Mouse (Mus musculus) frontal cortex, adult 2 months (tissue): ENCODE results near the gene Prdx5. TPM values are rescaled to one million over a fixed set of nuclear protein-coding genes. Genes with fewer than 3 reads are reported as not detected.

Source experiments
- polyA plus RNA-seq: library from polyadenylated mRNA; depleted of rRNA; stranded (reverse); fragments of >200 nt; gene quantifications from 2 replicates; pipeline ENCODE4 v1.2.3, GENCODE M21; 2012; rRNA removed

Gene Prdx5
- polyA plus RNA-seq, 1 experiment: 322 TPM

Other genes starting within 250 kb of the Prdx5 start
- gene Rps6ka4, start 69.5 kb downstream of the Prdx5 start, polyA plus RNA-seq: 34.1 and 36.9 TPM in 2 replicates
- 2.5 and 3.8 TPM in 2 replicates for gene Ccdc88b, start 51.9 kb downstream of the Prdx5 start, polyA plus RNA-seq
- gene Trmt112, start 408 bp downstream of the Prdx5 start, polyA plus RNA-seq: 89.9 and 99.5 TPM in 2 replicates
- 67.7 and 70.5 TPM in 2 replicates for gene Esrra, start 11.7 kb upstream of the Prdx5 start, polyA plus RNA-seq
- gene Catsperz, start 15.3 kb upstream of the Prdx5 start, polyA plus RNA-seq: 11.9 and 16.0 TPM in 2 replicates
- 22.3 and 30.5 TPM in 2 replicates for gene Kcnk4, start 24.4 kb upstream of the Prdx5 start, polyA plus RNA-seq
- gene Bad, start 31.8 kb upstream of the Prdx5 start, polyA plus RNA-seq: 55.1 and 65.8 TPM in 2 replicates
- gene Gpr137, start 32.4 kb upstream of the Prdx5 start, polyA plus RNA-seq: 105 TPM in 2 replicates
- gene Ppp1r14b, start 64.9 kb upstream of the Prdx5 start, polyA plus RNA-seq: 56.4 and 59.8 TPM in 2 replicates
- 19.6 and 21.8 TPM in 2 replicates for gene Plcb3, start 66.4 kb upstream of the Prdx5 start, polyA plus RNA-seq
- gene Fkbp2, start 70.4 kb upstream of the Prdx5 start, polyA plus RNA-seq: 207 and 212 TPM in 2 replicates
- gene Vegfb, start 77.5 kb upstream of the Prdx5 start, polyA plus RNA-seq: 102 and 108 TPM in 2 replicates
- 36.7 and 39.6 TPM in 2 replicates for gene Dnajc4, start 82.5 kb upstream of the Prdx5 start, polyA plus RNA-seq
- gene Nudt22, start 86.0 kb upstream of the Prdx5 start, polyA plus RNA-seq: 12.5 and 12.9 TPM in 2 replicates
- 24.7 and 25.4 TPM in 2 replicates for gene Trpt1, start 86.0 kb upstream of the Prdx5 start, polyA plus RNA-seq
- gene Fermt3, start 109.4 kb upstream of the Prdx5 start, polyA plus RNA-seq: 5.1 and 5.5 TPM in 2 replicates
- 141 and 148 TPM in 2 replicates for gene Stip1, start 129.9 kb upstream of the Prdx5 start, polyA plus RNA-seq
- 22.3 and 27.2 TPM in 2 replicates for gene Macrod1, start 146.7 kb upstream of the Prdx5 start, polyA plus RNA-seq
- gene Flrt1, start 195.6 kb upstream of the Prdx5 start, polyA plus RNA-seq: 8.1 TPM in 2 replicates